Mouse (Mus musculus): ENCODE results near the gene Dld.

DNA sequence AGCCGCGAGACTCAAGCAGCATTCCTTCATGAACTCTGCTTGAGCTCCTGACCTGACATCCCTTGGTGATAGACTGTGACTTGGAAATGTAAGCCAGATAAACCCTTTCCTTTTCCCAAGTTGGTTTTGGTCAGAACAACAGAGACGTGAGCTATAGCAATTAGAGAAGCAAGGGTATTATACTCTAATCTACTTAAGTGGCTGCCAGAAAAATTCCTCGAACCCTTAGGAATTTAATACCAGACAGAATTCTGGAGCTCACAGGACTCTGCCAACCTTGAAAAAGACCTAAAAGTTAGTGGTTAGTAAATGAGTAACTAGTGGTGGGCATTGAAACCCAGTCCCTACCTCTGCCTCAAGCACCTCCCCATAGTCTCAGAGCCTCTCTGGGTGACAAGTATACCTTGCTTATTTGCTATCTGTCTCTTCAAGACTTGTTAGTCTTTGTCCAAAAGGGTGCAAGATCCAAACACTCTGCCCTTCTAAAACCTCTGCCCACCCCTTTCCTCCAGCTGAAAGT lies 67.6 kb downstream of the Dld start:
- TF ChIP-seq POLR2A (IDR thresholded peaks at IDR 0.05; ENCODE audit: borderline replicate concordance, low read depth, low read length), result no peak
- no peak for TF ChIP-seq CTCF (IDR thresholded peaks at IDR 0.05; ENCODE audit: low read depth, low read length)

Measured in bone marrow macrophage, adult 2 months (primary cell).